12 mouse cellular contexts compared by ENCODE assay signal in genomic region chr6:61068117-61068489, GRCm38 (mm10).
DNase-seq lines count a peak whose midpoint lies in the region; ATAC-seq lines count a peak whose summit lies in the region.
"Had no signal": no experiment of that assay in that cellular context is flagged by ENCODE, and none has a peak within 500 bp of the region (broad histone marks: within the 10 kb centered on the region; RNA-seq: fewer than 3 reads in every experiment).

No protein-coding gene starts in this region.

- no peak overlapping the region for H3K9ac ChIP-seq in intestine, embryonic 14.5 days (ENCODE audit: low read length)
- no peak overlapping the region for H3K9ac ChIP-seq in intestine, embryonic 16.5 days (ENCODE audit: low read depth, low read length)
- H3K9ac ChIP-seq in hindbrain, embryonic 14.5 days, result no peak overlapping the region
- H3K9ac ChIP-seq in neural tube, embryonic 15.5 days (replicated peaks), result no peak overlapping the region

- DNase-seq in intestine, embryonic 14.5 days (ENCODE audit: low spot score), result no peak
- DNase-seq in retina, postnatal 1 day, result peak; percentile 29
- DNase-seq in retina, embryonic 14.5 days (ENCODE audit: low spot score), result no peak
- no peak for DNase-seq in hindbrain, embryonic 14.5 days (ENCODE audit: low spot score)
- DNase-seq in left cerebral cortex, adult 9 months (ENCODE audit: low spot score in 2 of 2), result no peak
- DNase-seq in left cerebral cortex, postnatal 4 days, result no peak
- DNase-seq: cerebellum, adult 8-10 months; gastrocnemius, postnatal 36 days; right cerebral cortex, adult 18-20 months had no signal

- no peak overlapping the region for H3K27ac ChIP-seq in intestine, embryonic 14.5 days (ENCODE audit: low read depth)
- no peak overlapping the region for H3K27ac ChIP-seq in intestine, embryonic 16.5 days (ENCODE audit: low read length)
- H3K27ac ChIP-seq in hindbrain, embryonic 14.5 days, result no peak overlapping the region
- no peak overlapping the region for H3K27ac ChIP-seq in neural tube, embryonic 15.5 days (replicated peaks)

- H3K27me3 ChIP-seq in intestine, embryonic 14.5 days (replicated peaks; ENCODE audit: control insufficient read depth, insufficient read depth, low read length), result no peaks in the 10 kb centered on the region
- H3K27me3 ChIP-seq in intestine, embryonic 16.5 days (replicated peaks; ENCODE audit: control insufficient read depth, insufficient read depth, low read length), result no peaks in the 10 kb centered on the region
- no peaks in the 10 kb centered on the region for H3K27me3 ChIP-seq in hindbrain, embryonic 14.5 days (ENCODE audit: control insufficient read depth, insufficient read depth, low read length)
- no peaks in the 10 kb centered on the region for H3K27me3 ChIP-seq in neural tube, embryonic 15.5 days (replicated peaks)

- 0 out of 2 replicates have a peak overlapping the region, but pooled peaks have one; percentile 6 for H3K4me3 ChIP-seq in intestine, embryonic 14.5 days (ENCODE audit: low read depth, low read length)
- no peak overlapping the region for H3K4me3 ChIP-seq in intestine, embryonic 16.5 days (ENCODE audit: low read length)
- H3K4me3 ChIP-seq in hindbrain, embryonic 14.5 days (replicated peaks; ENCODE audit: low read length), result no peak overlapping the region
- H3K4me3 ChIP-seq in neural tube, embryonic 15.5 days (replicated peaks), result no peak overlapping the region

- peak overlapping the region; percentile 36; the same call in 1 of the 2 replicates for H3K4me2 ChIP-seq in intestine, embryonic 14.5 days (ENCODE audit: low read length)
- H3K4me2 ChIP-seq in intestine, embryonic 16.5 days (ENCODE audit: low read depth, low read length), result no peak overlapping the region
- H3K4me2 ChIP-seq in hindbrain, embryonic 14.5 days (replicated peaks), result peak overlapping the region; percentile 33; the same call in 1 of the 2 replicates
- 0 out of 2 replicates have a peak overlapping the region, but pooled peaks have one; percentile 22 for H3K4me2 ChIP-seq in neural tube, embryonic 15.5 days
- H3K4me2 ChIP-seq: liver, embryonic 11.5 days had no signal

- 0 out of 2 replicates have a peak, but pooled peaks cover 14% of the 10 kb centered on the region for H3K4me1 ChIP-seq in intestine, embryonic 14.5 days (replicated peaks; ENCODE audit: control insufficient read depth, insufficient read depth, low read length)
- H3K4me1 ChIP-seq in intestine, embryonic 16.5 days (ENCODE audit: control insufficient read depth, insufficient read depth, low read length), result no peaks in the 10 kb centered on the region
- peaks cover 18% of the 10 kb centered on the region for H3K4me1 ChIP-seq in hindbrain, embryonic 14.5 days (replicated peaks; ENCODE audit: control insufficient read depth, insufficient read depth, low read length)
- peaks cover 16% of the 10 kb centered on the region for H3K4me1 ChIP-seq in neural tube, embryonic 15.5 days

- WGBS in intestine, embryonic 14.5 days, result 25% methylated on average over 1 of the region's 1 CpGs
- WGBS in intestine, embryonic 16.5 days, result 34% methylated on average over 1 of the region's 1 CpGs
- WGBS in hindbrain, embryonic 14.5 days, result 7% methylated on average over 1 of the region's 1 CpGs
- 5% methylated on average over 1 of the region's 1 CpGs for WGBS in neural tube, embryonic 15.5 days

- H3K36me3 ChIP-seq in intestine, embryonic 14.5 days (ENCODE audit: control insufficient read depth, insufficient read depth, low read length), result no peaks in the 10 kb centered on the region
- no peaks in the 10 kb centered on the region for H3K36me3 ChIP-seq in intestine, embryonic 16.5 days (ENCODE audit: control insufficient read depth, insufficient read depth, low read length)
- no peaks in the 10 kb centered on the region for H3K36me3 ChIP-seq in hindbrain, embryonic 14.5 days (replicated peaks; ENCODE audit: control insufficient read depth, insufficient read depth)
- H3K36me3 ChIP-seq in neural tube, embryonic 15.5 days, result no peaks in the 10 kb centered on the region

- no peak for ATAC-seq in intestine, embryonic 14.5 days (replicated peaks; ENCODE audit: low FRiP score, low TSS enrichment, low read depth)
- ATAC-seq in intestine, embryonic 16.5 days, result no peak
- 0 out of 2 replicates have a peak, but pooled peaks have one; percentile 16 for ATAC-seq in hindbrain, embryonic 14.5 days (ENCODE audit: low FRiP score)
- peak; percentile 49 for ATAC-seq in neural tube, embryonic 15.5 days (ENCODE audit: low FRiP score)

- intact Hi-C loops in left cerebral cortex, postnatal 4 days (cut with DNase I), result loop anchor here (10.0 kb wide), 1 partner anchor 107 kb away; no protein-coding TSS in a partner anchor

- no peaks in the 10 kb centered on the region for H3K9me3 ChIP-seq in intestine, embryonic 14.5 days (ENCODE audit: control insufficient read depth, low read length)
- H3K9me3 ChIP-seq in intestine, embryonic 16.5 days (ENCODE audit: control insufficient read depth, low read length), result no peaks in the 10 kb centered on the region
- H3K9me3 ChIP-seq in hindbrain, embryonic 14.5 days (ENCODE audit: control insufficient read depth, low read length), result no peaks in the 10 kb centered on the region
- H3K9me3 ChIP-seq in neural tube, embryonic 15.5 days (replicated peaks), result no peaks in the 10 kb centered on the region

Comparison
In these comparisons a context has a peak if more than half of its experiments do, and no peak if none do; other contexts are left out.
1. ATAC-seq: peak in hindbrain, embryonic 14.5 days (single experiment) and neural tube, embryonic 15.5 days (single experiment); none in intestine, embryonic 14.5 days (single experiment) and intestine, embryonic 16.5 days (single experiment).